Mouse (Mus musculus): ENCODE data around the gene Dnajb14.
"Not testable (repeated sequence)": the region's sequence is repeated elsewhere in the genome, so short reads cannot be mapped to it uniquely, and the experiment has no call there.

Dnajb14 gene

GRCm38 (mm10) chr3:137863330-137864123 lies 3.9 kb upstream of the Dnajb14 start:
- DNase-seq (ENCODE audit: low read depth, low spot score) = no peak

- peak; percentile 98 for DNase-seq (ENCODE audit: low read depth, low spot score)
Observed at GRCm38 (mm10) chr3:137864124-137864987, 3.1 kb upstream of the Dnajb14 start, which contains the start of gene H2afz. Gene H2afz, plus strand, starts transcription at chr3:137864487.

- peak; percentile 94 for DNase-seq (ENCODE audit: low read depth, low spot score)
Observed at GRCm38 (mm10) chr3:137864988-137865982, 2.2 kb upstream of the Dnajb14 start.

- no peak for DNase-seq (ENCODE audit: low read depth, low spot score)
Observed at GRCm38 (mm10) chr3:137867133-137867436, 390 bp upstream of the Dnajb14 start.

- DNase-seq (ENCODE audit: low read depth, low spot score) = no peak
Observed at GRCm38 (mm10) chr3:137868094-137868913, 829 bp downstream of the Dnajb14 start.

- DNase-seq (ENCODE audit: low read depth, low spot score) = no peak
Observed at GRCm38 (mm10) chr3:137869395-137869794, 1.9 kb downstream of the Dnajb14 start.

GRCm38 (mm10) chr3:137879313-137879712 lies 11.8 kb downstream of the Dnajb14 start:
- DNase-seq (ENCODE audit: low read depth, low spot score) = no peak

- DNase-seq (ENCODE audit: low read depth, low spot score) = no peak
Observed at GRCm38 (mm10) chr3:137880109-137880748, 12.8 kb downstream of the Dnajb14 start.

- DNase-seq (ENCODE audit: low read depth, low spot score) = no peak
Observed at GRCm38 (mm10) chr3:137881093-137881492, 13.6 kb downstream of the Dnajb14 start.

- DNase-seq (ENCODE audit: low read depth, low spot score) = no peak
Observed at GRCm38 (mm10) chr3:137887961-137888360, 20.5 kb downstream of the Dnajb14 start.

GRCm38 (mm10) chr3:137891089-137891488 lies 23.6 kb downstream of the Dnajb14 start:
- DNase-seq (ENCODE audit: low read depth, low spot score) = no peak

GRCm38 (mm10) chr3:137892118-137892517 lies 24.6 kb downstream of the Dnajb14 start:
- DNase-seq (ENCODE audit: low read depth, low spot score) = no peak

GRCm38 (mm10) chr3:137893789-137894188 lies 26.3 kb downstream of the Dnajb14 start:
- DNase-seq (ENCODE audit: low read depth, low spot score) = no peak

- DNase-seq (ENCODE audit: low read depth, low spot score) = peak; percentile 40
Observed at GRCm38 (mm10) chr3:137895196-137895595, 27.7 kb downstream of the Dnajb14 start.

- DNase-seq (ENCODE audit: low read depth, low spot score) = no peak
Observed at GRCm38 (mm10) chr3:137896386-137896785, 28.9 kb downstream of the Dnajb14 start.

GRCm38 (mm10) chr3:137896867-137897266 lies 29.4 kb downstream of the Dnajb14 start:
- DNase-seq (ENCODE audit: low read depth, low spot score) = no peak

- no peak for DNase-seq (ENCODE audit: low read depth, low spot score)
Observed at GRCm38 (mm10) chr3:137897685-137898084, 30.2 kb downstream of the Dnajb14 start.

- DNase-seq (ENCODE audit: low read depth, low spot score) = no peak
Observed at GRCm38 (mm10) chr3:137900149-137900548, 32.7 kb downstream of the Dnajb14 start.

- DNase-seq (ENCODE audit: low read depth, low spot score) = no peak
Observed at GRCm38 (mm10) chr3:137913093-137913492, 45.6 kb downstream of the Dnajb14 start.

- DNase-seq (ENCODE audit: low read depth, low spot score) = not testable (repeated sequence)
Observed at GRCm38 (mm10) chr3:137914567-137914966, 47.1 kb downstream of the Dnajb14 start.
